Mouse (Mus musculus) kidney, embryonic 16.5 days (tissue): Measurements from ENCODE around the gene Sycp2l. TPM values are rescaled to one million over a fixed set of nuclear protein-coding genes. Genes with fewer than 3 reads are reported as not detected.

Experiments
- ATAC-seq: fragments of 200-750 bp; cut with Nextera tagmentation; 2 replicates; pipeline ENCODE4 v1.8.0; 2017; ENCODE audit warnings: moderate TSS enrichment; ENCODE audit not compliant: low FRiP score, low TSS enrichment
- H3K27ac ChIP-seq: fragments of 300-500 bp; sonication (generic); 2 replicates; pipeline ENCODE4 v1.5.1; 2014; ENCODE audit warnings: low read length
- H3K27me3 ChIP-seq: fragments of 300-500 bp; sonication (generic); 2 replicates; pipeline ENCODE4 v1.6.1; 2014; ENCODE audit warnings: low read length, control low read depth, mixed read lengths; ENCODE audit not compliant: insufficient read depth
- H3K36me3 ChIP-seq: fragments of 300-500 bp; sonication (generic); 2 replicates; pipeline ENCODE4 v1.6.1; 2014; ENCODE audit warnings: low read length, control low read depth, mixed read lengths; ENCODE audit not compliant: insufficient read depth
- H3K4me1 ChIP-seq: fragments of 300-500 bp; sonication (generic); 2 replicates; pipeline ENCODE4 v1.6.1; 2014; ENCODE audit warnings: low read length, control low read depth, mixed read lengths; ENCODE audit not compliant: insufficient read depth
- H3K4me2 ChIP-seq: fragments of 300-500 bp; sonication (generic); replicated peaks from 2 replicates; pipeline ENCODE4 v1.6.1; 2014; ENCODE audit warnings: low read depth, low read length
- H3K4me3 ChIP-seq: fragments of 300-500 bp; sonication (generic); 2 replicates; pipeline ENCODE4 v1.5.1; 2014; ENCODE audit warnings: mild to moderate bottlenecking, low read length
- H3K9ac ChIP-seq: fragments of 300-500 bp; sonication (generic); replicated peaks from 2 replicates; pipeline ENCODE4 v1.6.1; 2014; ENCODE audit warnings: low read length
- H3K9me3 ChIP-seq: fragments of 300-500 bp; sonication (generic); 2 replicates; pipeline ENCODE4 v1.6.1; 2016; ENCODE audit warnings: low read length, control low read depth
- WGBS: fragments of 180-500 bp; shearing (Covaris S2); extraction: QIAGEN DNeasy Blood & Tissue Kit; methylation state at CpG from one replicate; pipeline ENCODE4 v1.1.7; 2014; 5-methylcytosine and 5-hydroxymethylcytosine counted together
- polyA plus RNA-seq: library from polyadenylated mRNA; unstranded; fragments of >200 nt; fragmentation: Nextera tagmentation; extraction: Ambion mirVana; gene quantifications from 2 replicates; pipeline ENCODE4 v1.2.1, GENCODE M21; 2015

The Sycp2l gene
- polyA plus RNA-seq, 1 experiment from 2014 or later: not detected

DNA sequence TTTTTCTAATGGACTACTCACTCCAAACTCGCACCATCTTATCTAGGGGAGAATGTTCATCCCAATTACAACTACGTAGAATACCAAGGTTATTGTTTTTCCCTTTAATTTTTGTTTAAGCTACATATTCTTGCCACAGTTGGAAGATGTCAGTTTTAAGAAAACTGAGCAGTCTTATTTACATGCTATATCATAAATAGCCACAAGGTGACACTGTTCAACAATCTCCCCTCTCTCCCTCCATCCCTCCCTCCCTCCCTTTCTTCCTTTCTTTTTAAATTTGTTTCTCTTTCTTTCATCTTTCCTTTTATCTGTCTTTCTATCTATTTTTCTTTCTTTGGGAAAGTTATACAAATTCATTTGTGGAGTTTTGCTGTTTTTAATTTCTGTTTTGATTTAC is 29.0 kb upstream of the Sycp2l start:
- ATAC-seq: no peak
- no peaks in the 10 kb centered on the region for H3K9me3 ChIP-seq
- no peaks in the 10 kb centered on the region for H3K4me1 ChIP-seq
- 16% methylated on average over 2 of the region's 2 CpGs for WGBS
- H3K27me3 ChIP-seq: no peaks in the 10 kb centered on the region
- H3K4me3 ChIP-seq: no peak overlapping the region
- no peak overlapping the region for H3K9ac ChIP-seq
- H3K27ac ChIP-seq: no peak overlapping the region
- no peaks in the 10 kb centered on the region for H3K36me3 ChIP-seq
- H3K4me2 ChIP-seq: no peak overlapping the region

- no peak overlapping the region for H3K9ac ChIP-seq
- H3K4me1 ChIP-seq: no peaks in the 10 kb centered on the region
- ATAC-seq: no peak
- H3K4me2 ChIP-seq: no peak overlapping the region
- no peaks in the 10 kb centered on the region for H3K9me3 ChIP-seq
- no peaks in the 10 kb centered on the region for H3K36me3 ChIP-seq
- H3K27me3 ChIP-seq: 0 out of 2 replicates have a peak, but pooled peaks cover 3% of the 10 kb centered on the region
- H3K27ac ChIP-seq: no peak overlapping the region
- no peak overlapping the region for H3K4me3 ChIP-seq
Measured at GRCm38 (mm10) chr13:41088746-41089145, 25.4 kb upstream of the Sycp2l start.

GRCm38 (mm10) chr13:41091271-41091670 is 22.8 kb upstream of the Sycp2l start:
- H3K4me2 ChIP-seq: no peak overlapping the region; the same call in 1 of the 2 replicates
- H3K27ac ChIP-seq: no peak overlapping the region
- no peak overlapping the region for H3K4me3 ChIP-seq
- H3K9me3 ChIP-seq: no peaks in the 10 kb centered on the region
- H3K27me3 ChIP-seq: 0 out of 2 replicates have a peak, but pooled peaks cover 3% of the 10 kb centered on the region
- no peak for ATAC-seq
- H3K4me1 ChIP-seq: no peaks in the 10 kb centered on the region
- H3K9ac ChIP-seq: no peak overlapping the region
- 43% methylated on average over 10 of the region's 10 CpGs for WGBS
- no peaks in the 10 kb centered on the region for H3K36me3 ChIP-seq

DNA sequence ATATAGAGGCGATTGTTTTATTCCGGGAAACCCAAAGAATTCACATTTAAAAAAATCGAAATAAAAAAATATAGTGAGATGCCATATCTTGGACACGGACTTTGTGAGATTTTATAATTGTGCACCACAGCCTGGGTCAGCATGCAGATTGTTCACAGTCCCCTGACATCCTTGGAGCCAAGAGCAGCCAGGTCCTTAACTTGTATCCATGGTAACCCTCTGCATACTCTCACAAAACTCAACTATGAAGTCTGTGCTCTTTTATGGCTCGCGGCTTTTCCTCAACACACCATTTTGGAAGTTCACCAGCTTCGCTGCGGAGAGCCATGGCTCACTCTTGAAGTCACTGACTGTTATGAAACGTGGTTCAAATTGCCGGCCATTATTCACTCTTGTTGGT is 19.9 kb upstream of the Sycp2l start:
- H3K27me3 ChIP-seq: 0 out of 2 replicates have a peak, but pooled peaks cover 3% of the 10 kb centered on the region
- H3K4me3 ChIP-seq: no peak overlapping the region
- 86% methylated on average over 10 of the region's 10 CpGs for WGBS
- no peaks in the 10 kb centered on the region for H3K9me3 ChIP-seq
- H3K9ac ChIP-seq: no peak overlapping the region
- no peak overlapping the region for H3K4me2 ChIP-seq
- no peak overlapping the region for H3K27ac ChIP-seq
- ATAC-seq: no peak
- no peaks in the 10 kb centered on the region for H3K4me1 ChIP-seq
- H3K36me3 ChIP-seq: no peaks in the 10 kb centered on the region

DNA sequence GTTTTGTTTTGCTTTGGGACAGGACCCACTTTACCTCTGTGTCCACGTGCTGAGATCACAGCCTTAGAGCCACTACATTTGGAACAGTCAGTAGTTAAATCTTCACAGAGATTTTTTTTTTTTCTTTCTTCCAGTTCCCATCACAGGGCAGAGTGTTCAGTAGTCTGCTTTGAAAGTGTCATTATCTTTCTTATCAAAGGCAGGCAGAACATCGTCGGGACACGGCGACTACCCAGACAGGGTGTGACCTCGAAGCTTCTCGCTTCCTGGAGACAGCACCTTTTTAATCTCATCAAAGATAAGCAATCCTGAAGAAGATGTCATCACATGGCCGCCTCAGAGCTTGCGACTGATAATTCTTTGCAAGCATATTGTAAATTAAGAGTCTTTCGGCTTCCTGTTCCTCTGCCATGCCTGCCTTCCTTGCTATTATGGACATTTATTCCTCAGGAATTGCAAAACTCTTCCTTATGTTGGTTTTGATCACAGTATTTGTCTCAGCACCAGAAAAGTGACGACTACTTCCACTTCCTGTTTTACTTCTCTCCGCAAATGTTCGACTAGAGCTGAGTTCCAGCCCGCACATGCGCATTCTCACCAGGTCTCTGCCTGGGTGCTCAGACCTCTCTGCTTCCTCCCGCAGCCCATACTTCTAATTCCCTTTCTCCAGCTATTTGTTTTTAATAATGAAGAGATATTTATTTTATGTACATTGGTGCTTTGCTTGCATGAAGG is 16.6 kb upstream of the Sycp2l start:
- Histone ChIP-seq H3K27ac (no peak overlapping the region), H3K9ac (no peak overlapping the region), H3K9me3 (no peaks in the 10 kb centered on the region), H3K4me2 (no peak overlapping the region), H3K36me3 (no peaks in the 10 kb centered on the region), H3K27me3 (no peaks in the 10 kb centered on the region), H3K4me3 (no peak overlapping the region), H3K4me1 (no peaks in the 10 kb centered on the region)
- ATAC-seq: no peak
- 69% methylated on average over 16 of the region's 16 CpGs for whole genome bisulfite sequencing

GRCm38 (mm10) chr13:41098325-41098724 is 15.8 kb upstream of the Sycp2l start:
- no peaks in the 10 kb centered on the region for H3K9me3 ChIP-seq
- H3K27me3 ChIP-seq: no peaks in the 10 kb centered on the region
- H3K27ac ChIP-seq: no peak overlapping the region
- no peak overlapping the region for H3K9ac ChIP-seq
- no peak overlapping the region for H3K4me3 ChIP-seq
- no peak overlapping the region for H3K4me2 ChIP-seq
- no peaks in the 10 kb centered on the region for H3K36me3 ChIP-seq
- 88% methylated on average over 15 of the region's 15 CpGs for WGBS
- no peak for ATAC-seq
- no peaks in the 10 kb centered on the region for H3K4me1 ChIP-seq

DNA sequence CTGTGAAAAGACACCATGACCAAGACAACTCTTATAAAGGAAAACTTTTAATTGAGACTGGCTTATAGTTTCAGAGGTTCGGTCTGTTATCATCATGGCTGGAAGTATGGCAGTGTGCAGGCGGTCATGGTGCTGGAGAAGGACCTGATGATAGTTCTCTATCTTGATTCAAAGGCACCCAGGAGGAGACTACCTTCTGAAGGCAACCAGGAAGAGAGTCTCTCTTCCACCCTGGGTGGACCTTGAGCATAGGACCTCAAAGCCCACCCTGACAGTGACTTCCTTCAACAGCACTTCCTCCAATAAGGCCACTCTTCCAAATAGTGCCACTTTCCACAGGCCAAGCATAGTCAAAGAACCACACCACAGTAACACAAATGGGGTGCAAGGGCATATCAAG is 14.1 kb upstream of the Sycp2l start:
- H3K27me3 ChIP-seq: no peaks in the 10 kb centered on the region
- no peak overlapping the region for H3K9ac ChIP-seq
- H3K36me3 ChIP-seq: no peaks in the 10 kb centered on the region
- H3K27ac ChIP-seq: no peak overlapping the region
- no peaks in the 10 kb centered on the region for H3K4me1 ChIP-seq
- no peak overlapping the region for H3K4me3 ChIP-seq
- no peak overlapping the region for H3K4me2 ChIP-seq
- H3K9me3 ChIP-seq: no peaks in the 10 kb centered on the region
- ATAC-seq: no peak
- 98% methylated on average over 2 of the region's 2 CpGs for WGBS

- Histone ChIP-seq H3K4me2 (no peak overlapping the region), H3K36me3 (no peaks in the 10 kb centered on the region), H3K9ac (no peak overlapping the region), H3K27ac (no peak overlapping the region), H3K4me1 (no peaks in the 10 kb centered on the region), H3K9me3 (no peaks in the 10 kb centered on the region), H3K4me3 (no peak overlapping the region), H3K27me3 (no peaks in the 10 kb centered on the region)
- ATAC-seq: no peak
- 83% methylated on average over 12 of the region's 12 CpGs for WGBS
Measured at GRCm38 (mm10) chr13:41103841-41104525, 10.1 kb upstream of the Sycp2l start.

DNA sequence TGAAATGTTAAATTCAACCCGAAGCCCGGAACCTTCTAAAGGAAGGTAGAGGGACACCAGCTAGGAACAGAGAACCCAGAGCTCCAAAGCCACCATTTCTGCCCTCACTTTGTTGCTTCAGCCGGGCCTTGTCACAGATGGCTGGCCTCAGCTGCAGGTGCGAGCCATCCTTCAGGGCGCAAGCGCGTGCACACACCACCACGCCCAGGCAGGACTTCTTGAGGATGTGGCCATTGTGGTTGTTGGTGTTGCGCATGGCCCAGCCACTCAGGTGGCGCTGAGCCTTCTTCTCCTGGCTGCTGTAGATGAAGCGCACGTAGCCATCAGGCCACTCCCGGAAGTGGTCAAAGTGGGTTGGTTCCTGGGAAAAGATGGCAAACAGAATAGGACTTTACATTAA is 8.6 kb upstream of the Sycp2l start:
- H3K4me2 ChIP-seq: no peak overlapping the region
- WGBS: 93% methylated on average over 13 of the region's 13 CpGs
- H3K4me1 ChIP-seq: no peaks in the 10 kb centered on the region
- no peak overlapping the region for H3K4me3 ChIP-seq
- H3K27me3 ChIP-seq: no peaks in the 10 kb centered on the region
- ATAC-seq: no peak
- no peak overlapping the region for H3K9ac ChIP-seq
- H3K9me3 ChIP-seq: no peaks in the 10 kb centered on the region
- H3K27ac ChIP-seq: no peak overlapping the region
- H3K36me3 ChIP-seq: no peaks in the 10 kb centered on the region

DNA sequence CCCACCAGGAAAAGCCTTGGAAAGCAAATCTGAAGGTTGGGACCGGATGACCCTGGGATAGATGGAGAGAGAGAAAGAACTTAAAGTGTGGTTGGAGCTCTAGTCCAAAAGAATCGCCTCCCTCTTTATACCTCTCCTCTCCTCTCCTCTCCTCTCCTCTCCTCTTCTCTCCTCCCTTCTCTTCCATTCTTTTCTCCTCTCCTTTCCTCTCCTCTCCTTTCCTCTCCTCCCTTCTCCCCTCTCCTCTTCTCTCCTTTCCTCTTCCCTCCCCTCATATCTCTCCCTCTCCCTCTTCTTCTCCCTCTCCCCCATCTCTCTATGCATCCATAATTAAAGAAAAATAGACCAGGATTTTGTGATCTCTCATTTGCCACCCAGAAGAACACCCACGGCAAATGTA is 3.2 kb upstream of the Sycp2l start, which contains the start of gene Gcm2:
Gcm2 (minus strand) TSS at position 101 of the 400 bp plus-strand sequence.
- Histone ChIP-seq H3K27me3 (peaks cover 15% of the 10 kb centered on the region), H3K4me3 (no peak within 1 kb of the TSS), H3K9me3 (no peaks in the 10 kb centered on the region), H3K4me1 (no peaks in the 10 kb centered on the region), H3K36me3 (no peaks in the 10 kb centered on the region), H3K27ac (no peak within 1 kb of the TSS), H3K4me2 (no peak within 1 kb of the TSS), H3K9ac (no peak within 1 kb of the TSS)
- ATAC-seq: no peak
- 79% methylated on average over 3 of the region's 3 CpGs for WGBS
